Mouse (Mus musculus) liver, embryonic 15.5 days (tissue): Measurements from ENCODE around the gene Slc27a2. TPM values are rescaled to one million over a fixed set of nuclear protein-coding genes. Genes with fewer than 3 reads are reported as not detected.
A peak's percentile ranks its signal among the peaks of the same experiment; 100 is the strongest.

ENCODE experiments used
- ATAC-seq: fragments of 200-750 bp; cut with Nextera tagmentation; 2 replicates; pipeline ENCODE4 v1.8.0; 2017; ENCODE audit warnings: moderate number of reproducible peaks, mild to moderate bottlenecking, moderate library complexity; ENCODE audit not compliant: insufficient read depth
- H3K27ac ChIP-seq: fragments of 300-500 bp; sonication (generic); replicated peaks from 2 replicates; pipeline ENCODE4 v1.5.1; 2015; ENCODE audit warnings: mild to moderate bottlenecking, inconsistent platforms
- H3K27me3 ChIP-seq: fragments of 300-500 bp; sonication (generic); 2 replicates; pipeline ENCODE4 v1.6.1; 2015; ENCODE audit warnings: mild to moderate bottlenecking, inconsistent platforms
- H3K36me3 ChIP-seq: fragments of 300-500 bp; sonication (generic); replicated peaks from 2 replicates; pipeline ENCODE4 v1.6.1; 2015; ENCODE audit warnings: moderate library complexity, mild to moderate bottlenecking, inconsistent platforms
- H3K4me1 ChIP-seq: fragments of 300-500 bp; sonication (generic); replicated peaks from 2 replicates; pipeline ENCODE4 v1.6.1; 2015; ENCODE audit warnings: inconsistent platforms
- H3K4me2 ChIP-seq: fragments of 300-500 bp; sonication (generic); 2 replicates; pipeline ENCODE4 v1.6.1; 2015; ENCODE audit warnings: moderate library complexity, mild to moderate bottlenecking, inconsistent platforms
- H3K4me3 ChIP-seq: fragments of 300-500 bp; sonication (generic); replicated peaks from 2 replicates; pipeline ENCODE4 v1.5.1; 2015; ENCODE audit warnings: mild to moderate bottlenecking, inconsistent platforms
- H3K9ac ChIP-seq: fragments of 300-500 bp; sonication (generic); 2 replicates; pipeline ENCODE4 v1.6.1; 2015; ENCODE audit warnings: moderate library complexity, mild to moderate bottlenecking, inconsistent platforms
- H3K9me3 ChIP-seq: fragments of 300-500 bp; sonication (generic); replicated peaks from 2 replicates; pipeline ENCODE4 v1.6.1; 2016; ENCODE audit warnings: inconsistent platforms
- WGBS: fragments of 180-500 bp; shearing (Covaris S2); methylation state at CpG from one replicate; pipeline ENCODE4 v1.1.7; 2015; ENCODE audit warnings: mixed read lengths; ENCODE audit not compliant: insufficient replicate concordance; 5-methylcytosine and 5-hydroxymethylcytosine counted together
- polyA plus RNA-seq: library from polyadenylated mRNA; unstranded; fragments of >200 nt; fragmentation: Nextera tagmentation; extraction: Ambion mirVana; gene quantifications from 2 replicates; pipeline ENCODE4 v1.2.1, GENCODE M21; 2015

The Slc27a2 gene
- polyA plus RNA-seq, 1 experiment from 2014 or later = 108 TPM

- WGBS = 60% methylated on average over 2 of the region's 2 CpGs
- H3K4me2 ChIP-seq = no peak overlapping the region
- ATAC-seq = no peak
- no peak overlapping the region for H3K4me3 ChIP-seq
- H3K9ac ChIP-seq = no peak overlapping the region
- no peak overlapping the region for H3K27ac ChIP-seq
- H3K36me3 ChIP-seq = no peaks in the 10 kb centered on the region
- H3K9me3 ChIP-seq = no peaks in the 10 kb centered on the region
- H3K4me1 ChIP-seq = no peaks in the 10 kb centered on the region; the same call in none of the 2 replicates
- no peaks in the 10 kb centered on the region for H3K27me3 ChIP-seq
Observed at GRCm38 (mm10) chr2:126524271-126524670, 27.9 kb upstream of the Slc27a2 start.

DNA sequence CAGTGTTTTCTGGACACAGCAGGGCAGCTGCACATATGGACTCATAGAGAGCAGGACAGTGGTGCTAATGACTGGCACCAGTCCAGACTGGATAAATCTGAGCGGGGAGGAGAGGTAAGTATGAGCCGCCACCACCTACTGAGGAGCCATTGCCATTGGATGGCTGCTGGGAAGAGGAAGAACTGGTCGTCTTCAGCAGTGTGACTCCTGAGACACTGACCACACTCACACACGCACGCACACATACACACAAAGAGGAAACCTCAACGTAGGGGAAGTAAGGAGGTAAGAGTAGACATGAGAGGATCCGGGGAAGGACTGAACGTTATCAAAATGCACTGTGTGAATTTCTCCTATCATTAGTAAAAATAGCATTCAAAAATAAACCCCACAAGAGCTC, 24.7 kb upstream of the Slc27a2 start:
- Histone ChIP-seq H3K27me3 (no peaks in the 10 kb centered on the region), H3K27ac (no peak overlapping the region), H3K4me1 (no peaks in the 10 kb centered on the region), H3K9me3 (no peaks in the 10 kb centered on the region), H3K4me2 (no peak overlapping the region), H3K36me3 (no peaks in the 10 kb centered on the region), H3K9ac (no peak overlapping the region), H3K4me3 (no peak overlapping the region)
- WGBS = 36% methylated on average over 8 of the region's 8 CpGs
- no peak for ATAC-seq

DNA sequence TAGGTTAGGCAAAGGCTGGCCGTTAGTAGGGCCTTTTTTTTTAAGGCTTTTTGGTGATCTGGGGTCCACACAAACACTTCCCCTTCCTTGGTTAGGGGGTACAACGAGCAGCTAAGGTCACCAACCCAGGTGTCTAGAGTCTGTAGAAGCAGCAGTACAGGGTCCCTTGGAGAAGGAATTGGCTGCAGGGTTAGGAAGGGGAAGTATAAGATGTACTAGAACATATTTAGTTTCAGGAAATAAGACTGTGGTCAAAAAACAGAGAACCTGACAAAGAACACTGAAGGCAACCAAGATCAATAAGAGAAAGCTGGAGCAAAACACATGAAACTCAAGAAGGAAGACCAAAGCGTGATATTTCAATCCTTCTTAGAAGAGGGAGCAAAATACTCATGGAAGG, 21.6 kb upstream of the Slc27a2 start:
- Histone ChIP-seq H3K9me3 (no peaks in the 10 kb centered on the region), H3K27me3 (no peaks in the 10 kb centered on the region), H3K4me3 (no peak overlapping the region), H3K27ac (no peak overlapping the region), H3K36me3 (no peaks in the 10 kb centered on the region), H3K4me2 (no peak overlapping the region), H3K9ac (no peak overlapping the region), H3K4me1 (no peaks in the 10 kb centered on the region)
- WGBS = 31% methylated on average over 3 of the region's 3 CpGs
- no peak for ATAC-seq

DNA sequence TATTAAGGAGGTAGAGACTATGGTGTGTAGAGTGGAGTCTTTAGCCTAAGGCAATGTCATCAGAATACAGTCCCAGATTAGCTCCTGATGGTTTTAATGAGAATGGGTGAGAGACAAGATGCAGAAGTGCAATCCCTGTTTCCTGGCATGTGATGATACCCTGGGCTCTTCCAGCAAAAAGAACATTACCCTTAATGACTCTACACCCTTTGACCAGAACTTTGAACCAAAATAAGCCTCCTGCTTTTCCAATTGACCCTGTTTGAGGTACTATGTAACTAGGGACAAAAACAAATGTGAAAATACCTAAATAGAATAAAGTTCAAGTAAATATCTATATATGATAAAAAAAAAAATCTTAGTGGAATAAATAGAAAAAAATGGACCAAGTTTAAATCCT, 14.6 kb upstream of the Slc27a2 start:
- Histone ChIP-seq H3K4me2 (no peak overlapping the region), H3K27ac (no peak overlapping the region), H3K27me3 (no peaks in the 10 kb centered on the region), H3K9me3 (no peaks in the 10 kb centered on the region), H3K4me1 (no peaks in the 10 kb centered on the region), H3K36me3 (no peaks in the 10 kb centered on the region), H3K9ac (no peak overlapping the region), H3K4me3 (no peak overlapping the region)
- ATAC-seq = no peak

GRCm38 (mm10) chr2:126540390-126540925, 11.7 kb upstream of the Slc27a2 start:
- Histone ChIP-seq H3K36me3 (no peaks in the 10 kb centered on the region), H3K4me1 (peaks cover 6% of the 10 kb centered on the region; the same call in 1 of the 2 replicates), H3K4me2 (no peak overlapping the region), H3K27me3 (no peaks in the 10 kb centered on the region), H3K27ac (no peak overlapping the region), H3K9me3 (no peaks in the 10 kb centered on the region), H3K4me3 (no peak overlapping the region), H3K9ac (no peak overlapping the region)
- ATAC-seq = no peak
- 58% methylated on average over 6 of the region's 6 CpGs for WGBS

GRCm38 (mm10) chr2:126542211-126542610, 10.0 kb upstream of the Slc27a2 start:
- H3K4me2 ChIP-seq = no peak overlapping the region
- H3K27ac ChIP-seq = no peak overlapping the region
- 67% methylated on average over 5 of the region's 5 CpGs for WGBS
- H3K9ac ChIP-seq = no peak overlapping the region
- peaks cover 6% of the 10 kb centered on the region; the same call in 1 of the 2 replicates for H3K4me1 ChIP-seq
- H3K9me3 ChIP-seq = no peaks in the 10 kb centered on the region
- H3K4me3 ChIP-seq = no peak overlapping the region
- H3K27me3 ChIP-seq = no peaks in the 10 kb centered on the region
- no peaks in the 10 kb centered on the region for H3K36me3 ChIP-seq
- ATAC-seq = no peak

GRCm38 (mm10) chr2:126545297-126545696, 6.9 kb upstream of the Slc27a2 start:
- Histone ChIP-seq H3K9me3 (no peaks in the 10 kb centered on the region), H3K4me3 (no peak overlapping the region), H3K36me3 (no peaks in the 10 kb centered on the region), H3K4me2 (no peak overlapping the region), H3K9ac (no peak overlapping the region), H3K27ac (no peak overlapping the region), H3K27me3 (peaks cover 3% of the 10 kb centered on the region; the same call in 1 of the 2 replicates), H3K4me1 (peaks cover 9% of the 10 kb centered on the region; the same call in 1 of the 2 replicates)
- peak; percentile 22; the same call in 1 of the 2 replicates for ATAC-seq
- 57% methylated on average over 5 of the region's 5 CpGs for WGBS

DNA sequence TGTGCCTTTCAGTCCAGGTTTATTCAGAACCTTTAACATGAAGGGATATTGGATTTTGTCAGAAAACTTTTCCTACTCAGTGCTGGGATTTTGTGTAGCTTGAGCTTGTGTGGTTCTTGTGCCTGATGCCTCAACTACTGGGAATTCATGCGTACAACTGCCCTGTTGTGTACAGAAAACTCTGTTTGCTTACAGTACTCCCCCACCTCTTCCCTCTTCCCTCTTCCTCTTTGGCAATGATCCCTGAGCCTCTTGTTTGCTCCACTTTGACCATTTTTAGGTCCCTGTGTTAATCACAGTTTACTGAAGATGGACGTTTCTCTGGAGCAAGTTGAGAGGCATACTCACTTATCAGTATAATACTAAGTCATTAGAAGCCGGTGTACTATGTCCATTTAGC, 5.8 kb upstream of the Slc27a2 start:
- Histone ChIP-seq H3K4me2 (no peak overlapping the region), H3K27ac (peak overlapping the region; percentile 4; the same call in 1 of the 2 replicates), H3K9ac (no peak overlapping the region), H3K36me3 (no peaks in the 10 kb centered on the region), H3K27me3 (peaks cover 14% of the 10 kb centered on the region), H3K9me3 (no peaks in the 10 kb centered on the region), H3K4me1 (peaks cover 15% of the 10 kb centered on the region; the same call in 1 of the 2 replicates), H3K4me3 (no peak overlapping the region)
- 50% methylated on average over 3 of the region's 3 CpGs for WGBS
- no peak for ATAC-seq

DNA sequence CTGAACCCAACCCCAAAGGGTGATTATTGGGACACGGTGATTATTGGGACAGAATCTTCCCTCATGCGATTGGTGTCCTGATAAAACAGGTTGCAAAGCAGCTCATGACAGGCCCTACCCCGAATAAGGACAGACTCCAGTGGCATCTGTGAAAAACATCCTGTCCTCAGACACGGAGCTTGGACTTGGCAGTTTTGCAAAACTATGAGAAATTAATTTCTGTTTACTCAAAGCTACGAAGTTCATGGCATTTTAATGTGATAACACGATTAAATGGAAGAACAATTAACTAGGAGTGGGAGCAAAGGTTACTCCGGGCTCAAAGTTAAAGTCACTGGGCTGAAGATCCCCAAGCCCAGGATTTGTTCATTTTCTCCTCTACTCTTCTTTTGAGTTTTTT, 2.5 kb upstream of the Slc27a2 start:
- H3K27ac ChIP-seq = no peak overlapping the region
- H3K27me3 ChIP-seq = peaks cover 45% of the 10 kb centered on the region
- no peak for ATAC-seq
- no peaks in the 10 kb centered on the region for H3K9me3 ChIP-seq
- H3K4me1 ChIP-seq = peaks cover 10% of the 10 kb centered on the region; the same call in 1 of the 2 replicates
- no peak overlapping the region for H3K4me3 ChIP-seq
- H3K4me2 ChIP-seq = no peak overlapping the region
- 56% methylated on average over 7 of the region's 7 CpGs for WGBS
- H3K36me3 ChIP-seq = no peaks in the 10 kb centered on the region
- H3K9ac ChIP-seq = no peak overlapping the region

- H3K27me3 ChIP-seq = peaks cover 54% of the 10 kb centered on the region
- ATAC-seq = no peak
- H3K9ac ChIP-seq = no peak overlapping the region
- H3K4me2 ChIP-seq = no peak overlapping the region
- WGBS = 39% methylated on average over 8 of the region's 8 CpGs
- H3K4me3 ChIP-seq = no peak overlapping the region
- H3K4me1 ChIP-seq = peaks cover 10% of the 10 kb centered on the region; the same call in 1 of the 2 replicates
- no peaks in the 10 kb centered on the region for H3K36me3 ChIP-seq
- no peak overlapping the region for H3K27ac ChIP-seq
- no peaks in the 10 kb centered on the region for H3K9me3 ChIP-seq
Observed at GRCm38 (mm10) chr2:126551244-126551890, 840 bp upstream of the Slc27a2 start.

DNA sequence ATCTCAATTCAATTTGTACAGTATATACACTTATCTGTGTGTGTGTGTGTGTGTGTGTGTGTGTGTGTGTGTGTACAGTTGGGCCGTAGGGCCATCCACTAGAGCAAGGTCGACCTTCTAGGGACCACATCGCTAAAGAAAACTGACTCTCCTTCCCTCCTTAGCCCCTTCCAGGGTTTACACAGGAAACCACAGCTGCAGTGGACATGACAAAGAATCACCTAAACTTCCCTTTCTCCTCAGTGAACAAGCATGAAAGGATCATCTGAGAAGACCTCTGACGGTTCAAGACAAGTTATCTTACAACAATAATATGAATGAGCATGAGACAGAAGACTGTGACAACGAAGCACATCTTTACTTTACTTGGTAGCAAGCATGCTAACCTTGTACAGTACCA, 311 bp upstream of the Slc27a2 start:
- Histone ChIP-seq H3K4me2 (peak overlapping the region; percentile 62), H3K4me3 (no peak overlapping the region), H3K9ac (no peak overlapping the region), H3K4me1 (peaks cover 10% of the 10 kb centered on the region; the same call in 1 of the 2 replicates), H3K27me3 (peaks cover 58% of the 10 kb centered on the region), H3K36me3 (no peaks in the 10 kb centered on the region), H3K9me3 (no peaks in the 10 kb centered on the region), H3K27ac (no peak overlapping the region)
- WGBS = under 1% methylated on average over 5 of the region's 5 CpGs
- no peak for ATAC-seq
